Mouse (Mus musculus) stomach, adult 2 months (tissue): Measurements from ENCODE around the gene Frmd7. TPM values are rescaled to one million over a fixed set of nuclear protein-coding genes. Genes with fewer than 3 reads are reported as not detected.

ENCODE experiments used
- polyA plus RNA-seq: library from polyadenylated mRNA; depleted of rRNA; stranded (reverse); fragments of >200 nt; gene quantifications from 2 replicates; pipeline ENCODE4 v1.2.3, GENCODE M21; 2012; rRNA removed

Gene Frmd7
- 0.03 and 0.05 TPM in 2 replicates for polyA plus RNA-seq

DNA sequence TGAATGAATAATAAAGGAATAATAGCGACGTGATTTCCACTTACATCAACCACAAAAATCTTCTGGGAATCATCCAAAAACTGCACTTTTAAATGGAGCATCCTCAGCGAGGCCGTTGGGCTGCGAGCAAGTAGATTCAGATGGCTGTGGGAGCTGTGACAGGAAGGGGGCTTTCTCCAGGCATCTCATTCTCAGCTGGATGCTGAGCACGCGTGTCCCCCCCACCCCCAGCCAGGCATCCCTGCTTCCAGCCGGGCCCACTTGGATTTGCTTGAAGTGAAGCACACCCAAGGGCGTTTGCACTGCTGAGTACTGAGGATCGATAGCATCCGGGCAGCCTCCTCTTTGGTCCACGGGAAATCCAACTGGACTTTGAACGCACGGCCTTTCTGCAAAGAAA, at the start of gene Frmd7:
Gene Frmd7 (minus strand): TSS at position 101 of the 400 bp plus-strand sequence.

Other genes with a start within 250 kb of the Frmd7 start
- 1.2 and 1.4 TPM in 2 replicates for gene Stk26, start 101.7 kb downstream of the Frmd7 start, polyA plus RNA-seq
- gene Rap2c, start 75.3 kb upstream of the Frmd7 start, polyA plus RNA-seq: 0.25 and 0.41 TPM in 2 replicates